Mouse (Mus musculus): ENCODE measurements at regions not wholly inside any gene's neighbourhood (a gene's known extent, or its start where the extent isn't known, plus 50 kb on each side); places are given as distances from the start of the nearest gene placed in this dataset.
A peak's percentile ranks its signal among the peaks of the same experiment; 100 is the strongest.
"Not testable (repeated sequence)": the region's sequence is repeated elsewhere in the genome, so short reads cannot be mapped to it uniquely, and the experiment has no call there.

DNA sequence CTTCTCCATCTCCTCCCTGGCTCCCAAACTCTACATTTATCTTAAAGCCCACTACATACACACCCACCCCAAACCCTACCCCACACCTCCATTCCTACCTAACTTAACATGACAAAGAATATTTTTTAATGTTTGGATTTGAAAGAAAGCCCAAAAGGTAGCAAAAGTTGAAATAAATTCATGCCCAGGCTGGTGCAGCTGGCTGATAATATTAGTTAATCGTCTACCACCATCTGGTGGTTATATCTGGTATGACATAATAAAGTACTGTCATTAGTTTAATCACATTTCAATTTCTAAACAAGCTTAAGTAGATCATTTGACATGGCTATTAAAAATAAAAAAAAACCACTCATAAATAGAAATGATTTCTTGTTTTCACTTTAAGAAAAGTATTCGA, 389.8 kb upstream of the Klhl1 start:
- no peak for DNase-seq

DNA sequence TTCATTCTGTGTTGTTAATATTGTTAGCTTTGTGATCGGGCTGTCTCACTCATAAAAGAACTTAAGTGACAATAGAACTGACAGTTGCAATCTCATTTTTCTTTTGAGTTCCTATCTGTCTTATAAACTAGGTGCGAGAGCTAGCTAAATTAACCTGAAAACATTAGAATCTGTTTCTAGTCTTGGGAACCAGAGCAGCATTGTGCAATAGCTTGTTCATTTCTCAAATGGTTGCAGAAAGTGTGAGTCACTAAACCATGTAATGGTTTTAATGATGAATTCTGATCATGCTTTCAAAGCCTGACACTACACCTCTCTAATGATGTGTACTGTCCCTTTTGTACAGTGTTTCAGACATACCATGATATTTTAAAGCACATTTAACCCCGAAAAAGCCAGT, 360.8 kb upstream of the Klhl1 start:
- DNase-seq, result no peak

GRCm38 (mm10) chr14:96871969-96872368, 353.1 kb upstream of the Klhl1 start:
- no peak for DNase-seq

DNA sequence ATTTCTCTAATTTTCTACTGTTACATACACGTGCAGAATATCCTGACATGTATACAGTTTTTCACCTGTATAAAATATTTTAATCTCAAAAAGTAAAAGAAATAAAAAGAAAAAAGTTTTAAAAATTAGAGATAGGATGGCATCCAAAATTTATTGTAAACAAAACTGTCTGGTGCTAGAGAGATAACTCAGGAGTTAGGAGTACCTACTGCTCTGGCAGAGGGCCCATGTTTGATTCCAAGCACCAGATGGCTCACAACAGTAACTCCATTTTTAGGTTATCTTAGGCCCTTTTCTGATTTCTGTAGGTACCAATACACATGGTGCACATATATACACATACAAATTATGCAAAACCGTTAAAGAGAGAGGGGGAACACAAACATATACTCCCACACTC, 320.0 kb upstream of the Klhl1 start:
- peak in 1 of 2 experiments; percentile 3 for DNase-seq

- DNase-seq, result no peak
These were observed 306.2 kb upstream of the Klhl1 start for GRCm38 (mm10) chr14:96825083-96825482.

GRCm38 (mm10) chr14:96815665-96816064, 296.8 kb upstream of the Klhl1 start:
- DNase-seq, result no peak

DNA sequence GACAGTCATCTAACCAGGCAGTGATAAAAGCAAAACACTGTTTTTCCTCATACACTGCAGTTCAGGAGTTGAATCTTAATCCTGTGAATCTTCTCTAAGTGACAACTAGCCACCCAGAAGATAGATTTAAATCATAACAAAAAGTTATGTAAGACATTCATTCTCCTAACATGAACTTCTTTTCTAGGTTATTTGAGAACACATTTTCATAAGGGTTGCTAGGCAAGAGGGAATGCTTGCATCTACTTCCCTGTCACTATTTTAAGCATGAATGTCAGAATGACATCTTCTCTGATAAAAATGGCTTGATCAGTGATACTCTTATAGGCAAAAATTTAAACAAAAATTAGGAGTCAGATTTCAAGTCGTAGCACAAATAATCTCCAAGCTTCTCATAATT, 286.4 kb upstream of the Klhl1 start:
- DNase-seq, result no peak

DNA sequence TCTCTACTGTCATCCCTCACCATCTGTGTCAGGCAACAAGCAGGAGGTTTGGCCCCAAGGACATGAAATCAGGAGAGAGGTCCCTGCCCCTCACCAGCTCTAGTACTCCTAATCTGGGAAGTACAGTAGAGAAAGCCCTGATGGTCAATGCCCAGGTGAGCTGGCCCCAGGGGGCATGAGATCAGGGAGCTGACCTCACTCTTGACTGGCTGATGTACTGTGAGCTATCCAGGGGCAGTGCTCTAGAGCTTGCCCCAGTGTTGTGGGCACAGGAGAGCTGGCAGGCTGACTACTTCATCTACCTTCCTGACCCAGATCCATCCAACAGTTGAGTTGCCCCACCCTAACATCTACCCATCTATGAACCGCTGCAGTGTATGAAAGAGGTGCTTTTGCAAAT, 275.9 kb upstream of the Klhl1 start:
- no peak for DNase-seq

- no peak for DNase-seq
These were observed 269.0 kb upstream of the Klhl1 start for GRCm38 (mm10) chr14:96787917-96788316.

DNA sequence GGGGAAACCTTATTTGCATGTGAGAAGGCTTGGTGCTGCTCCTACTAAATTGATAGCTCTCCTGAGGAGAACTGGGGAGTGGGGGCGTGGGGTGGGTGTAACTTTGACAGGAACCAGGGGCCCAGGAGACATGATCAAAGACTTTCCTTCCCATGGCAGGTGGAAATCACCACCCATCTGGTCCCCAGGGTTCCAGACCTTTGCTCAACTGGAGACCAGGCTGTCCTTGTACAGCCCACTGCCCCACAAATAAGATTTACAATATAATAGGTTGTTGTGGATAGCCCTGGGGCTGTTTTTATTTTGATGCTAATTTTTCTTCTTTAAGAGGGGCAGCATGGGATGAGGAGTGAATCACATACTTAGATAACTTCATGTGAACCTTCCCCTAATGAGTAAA, 268.4 kb upstream of the Klhl1 start:
- no peak for DNase-seq

- DNase-seq, result no peak
These were observed 256.9 kb upstream of the Klhl1 start for GRCm38 (mm10) chr14:96775801-96776200.

DNA sequence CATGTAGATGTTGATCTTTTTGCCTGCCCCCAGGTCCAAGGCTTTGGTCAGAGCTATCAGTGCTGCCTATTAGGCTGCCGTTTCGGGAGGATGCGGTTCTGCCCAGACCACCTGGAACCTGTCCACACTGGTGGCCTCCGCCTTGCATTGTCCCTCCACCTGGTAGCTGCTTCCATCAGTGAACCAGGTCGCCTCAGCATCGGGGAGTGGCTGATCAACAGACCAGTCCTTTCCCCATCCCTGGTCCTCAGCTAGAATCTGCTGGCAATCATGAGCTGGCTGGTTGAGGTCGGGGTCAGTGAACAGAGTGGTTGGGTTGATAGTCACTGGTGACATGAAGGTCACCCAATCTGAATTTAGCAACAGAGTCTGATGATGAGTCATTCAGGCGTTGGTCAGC, 241.7 kb upstream of the Klhl1 start:
- DNase-seq, result no peak

DNA sequence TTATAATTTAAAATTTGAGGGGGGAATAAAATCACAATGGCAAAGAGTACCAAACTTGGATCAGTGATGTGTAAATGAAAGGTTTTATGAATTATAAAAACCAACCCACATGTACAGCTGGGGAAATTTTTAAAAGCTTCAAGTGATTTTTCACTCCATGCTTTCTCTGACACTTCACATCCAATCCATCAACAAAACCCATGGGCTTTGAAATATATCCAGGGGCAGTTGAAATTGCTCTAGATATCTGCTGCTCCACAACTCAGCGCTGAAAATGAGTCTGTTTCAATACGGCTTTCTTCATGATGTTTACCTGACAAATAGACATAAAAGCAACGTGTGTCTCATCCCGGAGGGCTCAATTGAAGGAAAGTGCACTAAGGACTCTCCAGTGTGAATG, 214.3 kb upstream of the Klhl1 start:
- no peak for DNase-seq

DNA sequence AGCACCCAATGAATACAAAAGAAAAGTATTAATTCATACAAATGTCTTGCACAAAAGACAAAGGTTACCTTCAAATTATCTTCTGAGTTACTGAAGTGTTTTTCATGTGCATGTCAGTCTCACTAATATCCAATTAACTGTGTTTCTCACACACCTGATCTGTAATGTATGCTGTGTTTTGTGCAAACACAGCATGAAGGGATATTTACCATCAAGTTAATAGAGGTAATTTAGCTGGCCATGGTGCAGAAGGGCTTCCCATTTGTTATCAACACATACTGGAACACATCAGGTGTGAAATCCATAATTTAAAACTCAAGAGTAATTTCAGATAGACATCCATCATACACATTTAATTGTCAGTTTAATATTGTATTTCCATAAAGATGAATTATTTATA, 178.2 kb upstream of the Klhl1 start:
- no peak for DNase-seq

DNA sequence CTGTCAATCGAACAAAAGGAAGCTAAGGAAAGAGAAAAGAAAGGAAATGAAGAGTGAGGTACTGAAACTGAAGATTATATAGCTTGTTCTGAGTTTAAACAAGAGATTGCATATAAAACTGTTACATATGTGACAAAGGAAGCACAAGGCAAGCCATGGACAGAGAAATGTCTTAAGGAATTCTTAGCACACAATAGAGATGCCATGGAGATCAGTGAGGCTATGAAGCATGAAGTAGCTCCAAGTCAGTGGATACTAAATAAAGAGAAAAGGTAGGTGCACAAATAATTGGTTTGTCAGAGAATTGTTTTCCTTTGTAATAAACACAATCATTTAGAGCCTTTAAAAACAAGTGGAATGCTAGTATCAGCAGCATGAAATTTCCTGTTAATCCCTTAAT, 172.0 kb upstream of the Klhl1 start:
- DNase-seq, result no peak

DNA sequence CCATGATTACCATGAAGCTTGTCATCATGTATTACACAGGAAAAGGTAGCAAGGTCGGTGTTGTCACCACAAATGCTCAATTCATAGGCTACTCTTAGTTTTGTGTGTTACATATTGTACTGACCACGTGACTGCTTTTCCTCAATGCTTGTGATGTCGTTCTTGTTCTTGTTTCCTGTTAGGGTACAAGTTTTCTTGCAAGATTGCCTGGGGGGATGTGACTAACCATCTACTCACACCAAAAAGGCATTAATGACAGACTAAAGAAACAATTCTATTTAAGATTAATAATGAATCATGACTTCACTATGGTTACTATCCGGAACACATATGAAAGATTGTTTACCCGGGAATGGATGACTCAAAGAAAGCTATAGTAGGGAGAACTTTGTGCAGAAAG, 165.0 kb upstream of the Klhl1 start:
- no peak for DNase-seq

GRCm38 (mm10) chr14:96681740-96682139, 162.8 kb upstream of the Klhl1 start:
- DNase-seq, result no peak

GRCm38 (mm10) chr14:96676213-96676612, 157.3 kb upstream of the Klhl1 start:
- no peak for DNase-seq

DNA sequence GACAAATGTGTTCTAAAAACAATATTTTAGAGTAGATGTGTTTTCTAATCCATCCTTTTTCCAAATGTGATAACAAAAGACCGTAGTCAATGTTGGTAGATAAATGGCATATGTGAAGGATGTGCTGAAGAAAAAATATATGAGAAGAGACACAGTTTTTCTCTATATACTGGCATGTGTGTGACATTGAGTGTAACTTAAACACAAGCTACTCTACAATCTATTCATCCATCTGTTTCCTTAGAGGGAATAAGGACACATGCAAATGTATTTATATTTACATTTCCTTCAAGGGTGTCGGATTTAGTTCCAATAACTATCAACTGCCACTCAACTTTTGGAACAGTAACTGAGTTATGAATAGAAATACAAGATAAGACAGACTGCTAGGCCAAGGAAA, 149.7 kb upstream of the Klhl1 start:
- no peak for DNase-seq

DNA sequence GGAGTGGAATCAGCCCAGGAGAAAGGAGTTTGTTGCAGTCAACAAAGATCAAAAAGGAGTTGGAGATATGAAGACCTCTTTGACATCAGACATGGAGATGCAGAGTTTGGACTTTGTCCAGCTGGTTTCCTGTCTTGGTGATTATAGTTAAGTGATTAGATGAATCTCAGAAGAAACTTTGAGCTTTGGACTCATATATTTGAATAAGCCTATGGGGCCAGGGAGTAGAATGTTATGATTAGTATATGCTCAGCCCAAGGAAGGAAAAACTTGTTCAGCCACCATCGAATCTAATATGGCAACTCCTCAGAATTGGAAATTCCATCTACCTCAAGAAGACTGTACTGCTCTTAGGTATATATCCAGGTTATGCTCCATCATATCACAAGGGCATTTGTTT, 137.6 kb upstream of the Klhl1 start:
- DNase-seq, result no peak

GRCm38 (mm10) chr14:96630291-96630690, 111.4 kb upstream of the Klhl1 start:
- DNase-seq, result no peak

DNA sequence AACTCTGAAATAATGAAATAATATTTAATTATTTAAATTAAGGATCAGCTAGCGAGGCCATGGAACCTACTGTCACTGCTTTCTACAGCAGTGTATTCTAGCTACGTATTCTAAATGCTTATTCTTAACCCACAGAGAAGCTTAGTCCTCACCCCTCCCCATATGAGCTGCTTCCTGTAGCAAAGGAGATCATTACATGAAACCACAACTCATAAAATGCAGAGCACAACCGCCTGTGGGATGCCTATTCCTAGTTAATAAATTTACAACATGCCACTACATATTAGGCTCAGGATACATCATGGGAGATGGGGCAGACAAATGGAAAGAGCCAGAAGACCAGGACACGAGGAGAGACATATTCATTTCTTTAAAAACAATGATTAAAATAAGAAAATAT, 87.8 kb upstream of the Klhl1 start:
- no peak for DNase-seq

DNA sequence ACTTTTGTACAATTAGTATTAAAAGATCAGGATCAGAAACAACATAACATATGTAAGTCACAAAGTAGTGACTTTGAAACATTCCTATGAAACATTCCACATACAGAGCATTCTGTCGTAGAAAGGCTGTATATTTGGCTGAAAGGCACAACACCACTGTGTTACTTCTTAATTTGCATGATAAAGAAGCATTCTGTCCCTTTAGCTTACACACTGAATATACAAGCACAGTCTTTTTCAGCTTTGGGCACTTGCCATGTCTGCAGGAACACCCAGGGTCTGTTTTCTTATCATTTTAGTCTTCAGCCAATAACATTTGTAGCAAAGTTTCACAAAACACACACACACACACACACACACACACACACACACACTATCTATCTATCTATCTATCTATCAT, 82.2 kb upstream of the Klhl1 start:
- DNase-seq, result not testable (repeated sequence)

DNA sequence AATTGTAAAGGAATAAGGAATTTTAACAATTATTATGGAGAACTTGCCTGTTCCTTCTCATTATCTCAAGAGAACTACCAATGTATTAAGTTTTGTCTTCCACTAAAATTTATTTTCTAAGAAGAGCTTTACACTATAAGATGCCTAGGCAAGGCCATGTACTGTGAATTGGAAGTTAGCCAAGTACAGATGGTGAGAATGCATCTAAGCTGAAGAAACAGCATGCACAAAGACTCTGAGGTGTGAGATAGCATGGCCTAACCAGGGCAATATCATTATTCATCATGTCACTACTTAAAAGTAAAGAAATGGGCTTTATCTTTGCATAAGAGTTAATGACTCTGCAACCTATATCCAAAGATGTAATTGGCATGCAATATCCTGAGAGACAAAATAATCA, 73.1 kb upstream of the Klhl1 start:
- DNase-seq, result no peak
